Mouse (Mus musculus): ENCODE results near the gene Nup88.

DNA sequence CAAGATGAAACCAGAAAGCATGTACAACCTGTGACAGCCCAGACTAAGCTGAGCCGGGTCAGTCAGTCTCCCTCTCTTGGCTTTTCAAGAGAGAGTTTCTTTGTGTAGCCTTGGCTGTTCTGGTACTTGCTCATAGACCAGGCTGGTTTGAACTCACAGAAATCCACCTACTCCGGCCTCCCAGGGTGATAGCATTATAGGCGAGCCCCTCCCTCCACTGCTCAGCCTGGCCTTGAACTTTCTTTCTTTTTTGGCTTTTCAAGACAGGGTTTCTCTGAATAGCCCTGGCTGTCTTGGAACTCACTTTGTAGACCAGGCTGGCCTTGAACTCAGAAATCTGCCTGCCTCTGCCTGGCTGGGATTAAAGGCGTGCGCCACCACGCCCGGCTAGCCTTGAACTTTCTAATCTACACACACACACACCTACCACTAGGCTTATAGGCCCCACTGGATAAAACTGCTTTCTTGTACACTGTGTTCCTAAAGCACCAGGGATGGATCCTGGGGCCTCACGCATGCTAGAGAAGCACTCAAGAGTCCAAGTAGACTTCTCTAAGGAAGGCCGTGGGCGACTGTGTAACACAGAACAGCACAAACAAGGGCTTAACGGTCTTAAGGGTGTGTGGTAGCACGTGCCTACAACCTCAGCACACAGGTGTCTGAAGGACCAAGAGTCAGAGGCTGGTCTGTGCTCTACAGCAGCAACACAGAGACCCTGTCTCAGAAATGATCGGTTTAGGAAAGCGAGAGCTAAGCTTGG lies 11.2 kb upstream of the Nup88 start:
- TF ChIP-seq CTCF (IDR thresholded peaks at IDR 0.05; ENCODE audit: extremely low read depth, insufficient read depth, low read length) (no peak), POLR2A (IDR thresholded peaks at IDR 0.05; ENCODE audit: extremely low read depth, insufficient read depth, low read length) (no peak)
